Mouse (Mus musculus) gastrocnemius, adult 2 months (tissue): ENCODE data around the gene Chrm1. TPM values are rescaled to one million over a fixed set of nuclear protein-coding genes. Genes with fewer than 3 reads are reported as not detected.
"Not testable (repeated sequence)": the region's sequence is repeated elsewhere in the genome, so short reads cannot be mapped to it uniquely, and the experiment has no call there.

Experiments used
- DNase-seq: peaks from one replicate; pipeline ENCODE4 v3.0.0; 2022
- H3K27ac ChIP-seq: fragments of 200-600 bp; 2 replicates; pipeline ENCODE4 v1.8.1; 2022; ENCODE audit warnings: mild to moderate bottlenecking
- H3K4me3 ChIP-seq: fragments of 200-600 bp; 2 replicates; pipeline ENCODE4 v1.8.1; 2022; ENCODE audit warnings: mild to moderate bottlenecking, moderate library complexity
- CTCF ChIP-seq: fragments of 200-600 bp; IDR thresholded peaks from 2 replicates; pipeline ENCODE4 v1.8.1; 2022; ENCODE audit warnings: antibody characterized with exemption, mild to moderate bottlenecking, moderate library complexity
- intact Hi-C: fragments of 180-260 bp; cut with DNase I; formaldehyde crosslinking; loops from one replicate; pipeline ENCODE4 v1.15.1; 2025
- total RNA-seq, 2 experiments: library from RNA; stranded (reverse); gene quantifications; 2 replicates each; pipeline ENCODE4 v1.2.3; 2021

Chrm1 gene
- total RNA-seq, 2 experiments from 2014 or later, result not detected

GRCm38 (mm10) chr19:8713997-8714652 is 50.5 kb downstream of the Chrm1 start:
- H3K27ac ChIP-seq, result peak overlapping the region; percentile 96
- no peak for DNase-seq
- intact Hi-C loops, result loop anchor here (5.0 to 10.0 kb wide), 2 partner anchors 391 to 423 kb away; partner anchors contain the start of gene Asrgl1
- H3K4me3 ChIP-seq, result peak overlapping the region; percentile 98
- TF ChIP-seq CTCF, result no peak

GRCm38 (mm10) chr19:8714653-8715481 is 51.3 kb downstream of the Chrm1 start:
- Histone ChIP-seq H3K27ac (peak overlapping the region; percentile 96), H3K4me3 (peak overlapping the region; percentile 98)
- intact Hi-C loops, result loop anchor here (5.0 to 10.0 kb wide), 2 partner anchors 390 to 422 kb away; partner anchors contain the start of gene Asrgl1
- DNase-seq, result peak; percentile 45
- no peak for TF ChIP-seq CTCF

- no peak for TF ChIP-seq CTCF
- no peak overlapping the region for H3K4me3 ChIP-seq
- intact Hi-C loops, result loop anchor here (10.0 kb wide), 1 partner anchor 389 kb away; no protein-coding TSS in a partner anchor
- no peak for DNase-seq
- H3K27ac ChIP-seq, result no peak overlapping the region
These were observed 52.5 kb downstream of the Chrm1 start for GRCm38 (mm10) chr19:8715868-8716766.

- no peak overlapping the region for H3K4me3 ChIP-seq
- intact Hi-C loops, result loop anchor here (10.0 kb wide), 1 partner anchor 388 kb away; no protein-coding TSS in a partner anchor
- DNase-seq, result no peak
- no peak for TF ChIP-seq CTCF
- H3K27ac ChIP-seq, result no peak overlapping the region
These were observed 53.3 kb downstream of the Chrm1 start for GRCm38 (mm10) chr19:8716767-8717475.

GRCm38 (mm10) chr19:8718357-8718756 is 54.8 kb downstream of the Chrm1 start:
- intact Hi-C loops, result loop anchor here (10.0 kb wide), 1 partner anchor 386 kb away; no protein-coding TSS in a partner anchor

GRCm38 (mm10) chr19:8719037-8719436 is 55.4 kb downstream of the Chrm1 start:
- not testable (repeated sequence) for DNase-seq, H3K4me3 ChIP-seq, H3K27ac ChIP-seq
- intact Hi-C loops, result loop anchor here (10.0 kb wide), 1 partner anchor 386 kb away; no protein-coding TSS in a partner anchor

More at GRCm38 (mm10) chr19:8718357-8718756, 54.8 kb downstream of the Chrm1 start:
- peak; percentile 91 for TF ChIP-seq CTCF
- no peak overlapping the region for H3K4me3 ChIP-seq
- peak; percentile 55 for DNase-seq
- no peak overlapping the region for H3K27ac ChIP-seq

GRCm38 (mm10) chr19:8721378-8721777 is 57.8 kb downstream of the Chrm1 start:
- no peak overlapping the region for H3K4me3 ChIP-seq
- intact Hi-C loops, result no loop called here

GRCm38 (mm10) chr19:8722021-8722420 is 58.4 kb downstream of the Chrm1 start:
- peak overlapping the region; percentile 79 for H3K4me3 ChIP-seq
- no peak for DNase-seq
- no peak for TF ChIP-seq CTCF
- peak overlapping the region; percentile 96 for H3K27ac ChIP-seq
- intact Hi-C loops, result loop anchor here (2.0 kb wide), 1 partner anchor 97 kb away; the partner anchor contains the start of gene Ttc9c

More at GRCm38 (mm10) chr19:8721378-8721777, 57.8 kb downstream of the Chrm1 start:
- no peak for TF ChIP-seq CTCF
- H3K27ac ChIP-seq, result no peak overlapping the region
- DNase-seq, result no peak

- no peak for TF ChIP-seq CTCF
- no peak for DNase-seq
- intact Hi-C loops, result loop anchor here (2.0 kb wide), 1 partner anchor 96 kb away; the partner anchor contains the start of gene Ttc9c
These were observed 58.9 kb downstream of the Chrm1 start for GRCm38 (mm10) chr19:8722559-8722906.

GRCm38 (mm10) chr19:8722907-8723573 is 59.5 kb downstream of the Chrm1 start, which contains the start of gene Slc3a2:
TSS of gene Slc3a2 (minus strand) at chr19:8723369.
- peak within 1 kb of the TSS; percentile 79 for H3K4me3 ChIP-seq
- DNase-seq, result peak; percentile 97
- peak within 1 kb of the TSS; percentile 96 for H3K27ac ChIP-seq
- no peak for TF ChIP-seq CTCF
- intact Hi-C loops, result loop anchor here (2.0 kb wide), 1 partner anchor 96 kb away; the partner anchor contains the start of gene Ttc9c

More at GRCm38 (mm10) chr19:8722559-8722906, 58.9 kb downstream of the Chrm1 start:
- Histone ChIP-seq H3K27ac (peak overlapping the region; percentile 96), H3K4me3 (peak overlapping the region; percentile 79)
